8 mouse cellular contexts compared by ENCODE assay signal in genomic region chr3:119782946-119783701, GRCm38 (mm10). TPM values are rescaled to one million over a fixed set of nuclear protein-coding genes. Genes with fewer than 3 reads are reported as not detected.
DNase-seq lines count a peak whose midpoint lies in the region; ATAC-seq lines count a peak whose summit lies in the region.

No protein-coding gene starts in this region.

- peak overlapping the region; percentile 81 for H3K4me2 ChIP-seq in lung, embryonic 16.5 days (ENCODE audit: low read depth, low read length)

- peaks cover 37% of the 10 kb centered on the region for H3K4me1 ChIP-seq in hindbrain, embryonic 10.5 days (replicated peaks)
- peaks cover 12% of the 10 kb centered on the region for H3K4me1 ChIP-seq in lung, embryonic 16.5 days (replicated peaks; ENCODE audit: control insufficient read depth, insufficient read depth, low read length)

- H3K36me3 ChIP-seq in hindbrain, embryonic 10.5 days = peaks cover 24% of the 10 kb centered on the region
- no peaks in the 10 kb centered on the region for H3K36me3 ChIP-seq in lung, embryonic 16.5 days (ENCODE audit: control insufficient read depth, insufficient read depth, low read length)

- peak; percentile 91 for DNase-seq in MN1 (ENCODE audit: low spot score)
- peak; percentile 89 for DNase-seq in cerebellum, adult 9-10 months
- DNase-seq in hindbrain, embryonic 10.5 days (ENCODE audit: low spot score) = peak; percentile 87
- DNase-seq in layer of hippocampus, adult 9-11 months = peak; percentile 81
- peak; percentile 68 for DNase-seq in ovary, adult 18-20 months (ENCODE audit: low spot score)
- DNase-seq in thymus, postnatal 0 days (ENCODE audit: low spot score) = peak; percentile 90

- peak; percentile 86 for ATAC-seq in frontal cortex, adult (ENCODE audit: low TSS enrichment)
- peak; percentile 95 for ATAC-seq in lung, embryonic 16.5 days (ENCODE audit: low read depth)

- peak overlapping the region; percentile 100 for H3K27ac ChIP-seq in hindbrain, embryonic 10.5 days
- peak overlapping the region; percentile 96 for H3K27ac ChIP-seq in lung, embryonic 16.5 days (ENCODE audit: low read length)

- WGBS in hindbrain, embryonic 10.5 days = under 1% methylated on average over 87 of the region's 89 CpGs
- under 1% methylated on average over 23 of the region's 89 CpGs for WGBS in lung, embryonic 16.5 days

- no peaks in the 10 kb centered on the region for H3K9me3 ChIP-seq in hindbrain, embryonic 10.5 days
- no peaks in the 10 kb centered on the region for H3K9me3 ChIP-seq in lung, embryonic 16.5 days (ENCODE audit: control insufficient read depth, low read length)

- no peaks in the 10 kb centered on the region for H3K27me3 ChIP-seq in hindbrain, embryonic 10.5 days (ENCODE audit: insufficient read depth, poor library complexity, severe bottlenecking)
- H3K27me3 ChIP-seq in lung, embryonic 16.5 days (ENCODE audit: control insufficient read depth, insufficient read depth, low read depth, low read length) = no peaks in the 10 kb centered on the region

- peak overlapping the region; percentile 99 for H3K9ac ChIP-seq in lung, embryonic 16.5 days (ENCODE audit: low read length)

- H3K4me3 ChIP-seq in hindbrain, embryonic 10.5 days = peak overlapping the region; percentile 88
- H3K4me3 ChIP-seq in lung, embryonic 16.5 days (ENCODE audit: low read length) = peak overlapping the region; percentile 90

RNA-seq across cellular contexts. Expression of gene Ptbp2, which starts 1.1 kb away (rescaled TPM):
- 210 and 242 TPM in 2 replicates for polyA plus RNA-seq in hindbrain, embryonic 10.5 days (2016; fragmentation: Nextera tagmentation; extraction: Ambion mirVana)
- 46.6 and 48.2 TPM in 2 replicates for polyA plus RNA-seq in lung, embryonic 16.5 days (2015; fragmentation: Nextera tagmentation; extraction: Ambion mirVana)
- 32.9 and 39.6 TPM in 2 replicates for polyA plus RNA-seq in thymus, postnatal 0 days (2015; fragmentation: Nextera tagmentation; extraction: Ambion mirVana)

Comparison
In these comparisons a context has a peak if more than half of its experiments do, and no peak if none do; other contexts are left out.
1. Peak in every context shown above with its lines: DNase-seq, ATAC-seq, H3K4me3 ChIP-seq and H3K27ac ChIP-seq.